Mouse (Mus musculus): ENCODE results near the gene Cnga1. TPM values are rescaled to one million over a fixed set of nuclear protein-coding genes. Genes with fewer than 3 reads are reported as not detected.

Cnga1 gene
- total RNA-seq, 1 experiment, result not detected

GRCm38 (mm10) chr5:72665281-72665680 is 21.2 kb upstream of the Cnga1 start:
- no peak overlapping the region for H3K4me3 ChIP-seq (ENCODE audit: insufficient read depth in 1 of 2, low read depth in 1 of 2, low read length in 2 of 2, poor library complexity in 1 of 2, severe bottlenecking in 1 of 2)
- peak; percentile 56 for DNase-seq (ENCODE audit: low read depth, low spot score)
- in situ Hi-C loops (cut with MboI; ENCODE audit: low sequenced_read_pairs in 2 of 2, unreplicated experiment in 2 of 2), result no loop called here
- H3K4me1 ChIP-seq (ENCODE audit: control insufficient read depth in 2 of 2, insufficient read depth in 2 of 2, low read length in 2 of 2, poor library complexity in 1 of 2), result no peaks in the 10 kb centered on the region
- no peak overlapping the region for H3K9ac ChIP-seq (ENCODE audit: insufficient read depth, low read depth, low read length, poor library complexity, severe bottlenecking)
- H3K27ac ChIP-seq (ENCODE audit: insufficient read depth, low read depth, low read length, poor library complexity, severe bottlenecking), result no peak overlapping the region
- TF ChIP-seq ZC3H11A (IDR thresholded peaks at IDR 0.05; ENCODE audit: borderline replicate concordance, low read depth, low read length) (no peak), CHD2 (IDR thresholded peaks at IDR 0.05; ENCODE audit: low read depth, low read length) (no peak), ZNF384 (IDR thresholded peaks at IDR 0.05; ENCODE audit: low read depth, low read length) (no peak), HCFC1 (IDR thresholded peaks at IDR 0.05; ENCODE audit: borderline replicate concordance, insufficient read depth, low read length) (no peak), MAFK (IDR thresholded peaks at IDR 0.05; ENCODE audit: insufficient read depth, low read depth, low read length) (no peak)
- no peaks in the 10 kb centered on the region for H3K36me3 ChIP-seq (ENCODE audit: control insufficient read depth, insufficient read depth, low read length, poor library complexity, severe bottlenecking)
- no peaks in the 10 kb centered on the region for H3K9me3 ChIP-seq (ENCODE audit: control insufficient read depth, insufficient read depth, low read depth, low read length)

DNA sequence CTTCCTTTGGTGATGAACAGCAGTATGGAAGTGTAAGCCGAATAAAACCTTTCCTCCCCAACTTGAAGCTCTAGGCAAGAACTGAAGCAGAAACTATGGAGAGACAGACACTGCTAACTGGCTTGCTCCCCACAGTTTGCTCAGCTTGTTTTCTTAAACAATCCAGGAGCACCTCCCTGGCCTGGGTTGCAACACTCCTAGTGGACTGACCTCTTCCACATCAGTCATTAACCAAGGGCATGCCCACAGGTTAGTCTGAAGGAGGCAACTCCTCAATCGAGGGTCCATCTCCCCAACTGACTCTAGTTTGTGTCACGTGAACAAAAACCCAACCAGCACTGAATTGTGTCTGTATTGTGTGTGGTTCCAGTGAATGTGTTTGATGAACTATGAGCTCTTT is 20.8 kb upstream of the Cnga1 start:
- no peak for DNase-seq (ENCODE audit: low read depth, low spot score)
- no peak overlapping the region for H3K4me3 ChIP-seq (ENCODE audit: insufficient read depth in 1 of 2, low read depth in 1 of 2, low read length in 2 of 2, poor library complexity in 1 of 2, severe bottlenecking in 1 of 2)
- in situ Hi-C loops (cut with MboI; ENCODE audit: low sequenced_read_pairs in 2 of 2, unreplicated experiment in 2 of 2), result no loop called here
- H3K9ac ChIP-seq (ENCODE audit: insufficient read depth, low read depth, low read length, poor library complexity, severe bottlenecking), result no peak overlapping the region
- H3K36me3 ChIP-seq (ENCODE audit: control insufficient read depth, insufficient read depth, low read length, poor library complexity, severe bottlenecking), result no peaks in the 10 kb centered on the region
- no peaks in the 10 kb centered on the region for H3K9me3 ChIP-seq (ENCODE audit: control insufficient read depth, insufficient read depth, low read depth, low read length)
- no peak for TF ChIP-seq CHD2 (IDR thresholded peaks at IDR 0.05; ENCODE audit: low read depth, low read length)
- no peak for TF ChIP-seq HCFC1 (IDR thresholded peaks at IDR 0.05; ENCODE audit: borderline replicate concordance, insufficient read depth, low read length)
- TF ChIP-seq MAFK (IDR thresholded peaks at IDR 0.05; ENCODE audit: insufficient read depth, low read depth, low read length), result no peak
- no peak for TF ChIP-seq ZNF384 (IDR thresholded peaks at IDR 0.05; ENCODE audit: low read depth, low read length)
- TF ChIP-seq ZC3H11A (IDR thresholded peaks at IDR 0.05; ENCODE audit: borderline replicate concordance, low read depth, low read length), result no peak
- no peaks in the 10 kb centered on the region for H3K4me1 ChIP-seq (ENCODE audit: control insufficient read depth in 2 of 2, insufficient read depth in 2 of 2, low read length in 2 of 2, poor library complexity in 1 of 2)
- no peak overlapping the region for H3K27ac ChIP-seq (ENCODE audit: insufficient read depth, low read depth, low read length, poor library complexity, severe bottlenecking)

DNA sequence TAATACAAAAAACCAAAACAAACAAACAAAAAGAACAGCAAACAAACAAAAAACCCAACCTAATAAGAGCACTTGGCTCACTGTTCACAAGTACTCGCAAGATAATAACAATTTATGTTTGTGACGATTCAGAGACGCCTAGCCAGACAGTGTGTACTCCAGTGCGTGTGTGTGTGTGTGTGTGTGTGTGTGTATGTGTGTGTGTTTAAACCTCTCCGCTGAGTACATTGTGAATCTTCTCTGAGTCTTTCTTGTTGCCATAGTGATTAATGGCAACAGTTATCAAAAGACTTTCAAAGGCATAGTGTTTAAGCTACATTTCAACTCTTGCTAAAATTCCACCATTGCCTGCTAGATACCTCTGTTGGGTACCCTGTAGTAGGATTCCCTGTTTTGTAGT is 20.1 kb upstream of the Cnga1 start:
- TF ChIP-seq HCFC1 (IDR thresholded peaks at IDR 0.05; ENCODE audit: borderline replicate concordance, insufficient read depth, low read length), result no peak
- no peak for TF ChIP-seq ZNF384 (IDR thresholded peaks at IDR 0.05; ENCODE audit: low read depth, low read length)
- no peak for TF ChIP-seq MAFK (IDR thresholded peaks at IDR 0.05; ENCODE audit: insufficient read depth, low read depth, low read length)
- no peaks in the 10 kb centered on the region for H3K9me3 ChIP-seq (ENCODE audit: control insufficient read depth, insufficient read depth, low read depth, low read length)
- H3K4me3 ChIP-seq (ENCODE audit: insufficient read depth in 1 of 2, low read depth in 1 of 2, low read length in 2 of 2, poor library complexity in 1 of 2, severe bottlenecking in 1 of 2), result no peak overlapping the region
- in situ Hi-C loops (cut with MboI; ENCODE audit: low sequenced_read_pairs in 2 of 2, unreplicated experiment in 2 of 2), result no loop called here
- no peak for DNase-seq (ENCODE audit: low read depth, low spot score)
- H3K9ac ChIP-seq (ENCODE audit: insufficient read depth, low read depth, low read length, poor library complexity, severe bottlenecking), result no peak overlapping the region
- no peak overlapping the region for H3K27ac ChIP-seq (ENCODE audit: insufficient read depth, low read depth, low read length, poor library complexity, severe bottlenecking)
- H3K36me3 ChIP-seq (ENCODE audit: control insufficient read depth, insufficient read depth, low read length, poor library complexity, severe bottlenecking), result no peaks in the 10 kb centered on the region
- H3K4me1 ChIP-seq (ENCODE audit: control insufficient read depth in 2 of 2, insufficient read depth in 2 of 2, low read length in 2 of 2, poor library complexity in 1 of 2), result no peaks in the 10 kb centered on the region

- DNase-seq (ENCODE audit: low read depth, low spot score), result no peak
- Histone ChIP-seq H3K36me3 (ENCODE audit: control insufficient read depth, insufficient read depth, low read length, poor library complexity, severe bottlenecking) (no peaks in the 10 kb centered on the region), H3K4me1 (ENCODE audit: control insufficient read depth in 2 of 2, insufficient read depth in 2 of 2, low read length in 2 of 2, poor library complexity in 1 of 2) (no peaks in the 10 kb centered on the region), H3K27ac (ENCODE audit: insufficient read depth, low read depth, low read length, poor library complexity, severe bottlenecking) (no peak overlapping the region), H3K9ac (ENCODE audit: insufficient read depth, low read depth, low read length, poor library complexity, severe bottlenecking) (no peak overlapping the region), H3K4me3 (ENCODE audit: insufficient read depth in 1 of 2, low read depth in 1 of 2, low read length in 2 of 2, poor library complexity in 1 of 2, severe bottlenecking in 1 of 2) (no peak overlapping the region), H3K9me3 (ENCODE audit: control insufficient read depth, insufficient read depth, low read depth, low read length) (no peaks in the 10 kb centered on the region)
- in situ Hi-C loops (cut with MboI; ENCODE audit: low sequenced_read_pairs in 2 of 2, unreplicated experiment in 2 of 2), result no loop called here
- TF ChIP-seq ZNF384 (IDR thresholded peaks at IDR 0.05; ENCODE audit: low read depth, low read length) (no peak), CHD2 (IDR thresholded peaks at IDR 0.05; ENCODE audit: low read depth, low read length) (no peak), ZC3H11A (IDR thresholded peaks at IDR 0.05; ENCODE audit: borderline replicate concordance, low read depth, low read length) (no peak), HCFC1 (IDR thresholded peaks at IDR 0.05; ENCODE audit: borderline replicate concordance, insufficient read depth, low read length) (no peak), MAFK (IDR thresholded peaks at IDR 0.05; ENCODE audit: insufficient read depth, low read depth, low read length) (no peak)
Measured at GRCm38 (mm10) chr5:72661051-72661781, 17.1 kb upstream of the Cnga1 start.
